Mouse (Mus musculus) CH12.LX (cell line): ENCODE measurements around the gene Cfap61. TPM values are rescaled to one million over a fixed set of nuclear protein-coding genes. Genes with fewer than 3 reads are reported as not detected.

Experiments
- DNase-seq: peaks from one replicate; pipeline ENCODE4 v3.0.0-alpha.2; 2013; ENCODE audit errors: extremely low read depth
- H3K27ac ChIP-seq: 2 replicates; pipeline ENCODE4 v1.5.1; 2012; ENCODE audit warnings: low read depth, mild to moderate bottlenecking, control low read depth, moderate library complexity; ENCODE audit not compliant: insufficient read depth
- H3K27me3 ChIP-seq: replicated peaks from 2 replicates; pipeline ENCODE3; 2012; ENCODE audit warnings: inconsistent platforms
- H3K36me3 ChIP-seq, 2 experiments: replicated peaks in 1 of 2; 2 replicates each; pipeline versions ENCODE3 to v1.6.1; 2012; ENCODE audit warnings: inconsistent platforms in 1 of 2, low read length in 1 of 2, mild to moderate bottlenecking in 1 of 2, mixed read lengths in 1 of 2, moderate library complexity in 1 of 2; ENCODE audit not compliant: control insufficient read depth in 1 of 2, insufficient read depth in 1 of 2
- H3K4me1 ChIP-seq, 2 experiments: 2 replicates each; pipeline ENCODE4 v1.6.1; 2012; ENCODE audit warnings: inconsistent platforms in 1 of 2, moderate library complexity in 1 of 2; ENCODE audit not compliant: insufficient read depth in 2 of 2, control insufficient read depth in 1 of 2
- H3K4me2 ChIP-seq: 2 replicates; pipeline ENCODE4 v1.6.1; 2012; ENCODE audit warnings: low read depth, mild to moderate bottlenecking, control low read depth; ENCODE audit not compliant: poor library complexity, insufficient read depth, severe bottlenecking
- H3K4me3 ChIP-seq, 3 experiments: fragments of 150-350 bp in 1 of 3; sonication (generic) in 1 of 3; replicated peaks in 1 of 3; 2 replicates each; pipeline versions ENCODE3 to v1.5.1; 2011 to 2012; ENCODE audit warnings: low read depth in 2 of 3, low read length in 2 of 3, mild to moderate bottlenecking in 2 of 3, moderate library complexity in 2 of 3, control low read depth in 1 of 3, improper control_type of control experiment in 1 of 3, inconsistent platforms in 1 of 3, mixed read lengths in 1 of 3; ENCODE audit not compliant: poor library complexity in 1 of 3
- H3K79me2 ChIP-seq: replicated peaks from 2 replicates; pipeline ENCODE4 v1.6.1; 2012; ENCODE audit warnings: mild to moderate bottlenecking, moderate library complexity; ENCODE audit not compliant: control insufficient read depth, poor library complexity, insufficient read depth, severe bottlenecking; ENCODE audit errors: extremely low read depth
- H3K9ac ChIP-seq: 2 replicates; pipeline ENCODE4 v1.6.1; 2012; ENCODE audit warnings: low read depth, mild to moderate bottlenecking, control low read depth, moderate library complexity; ENCODE audit not compliant: insufficient read depth
- H3K9me3 ChIP-seq: replicated peaks from 2 replicates; pipeline ENCODE3; 2012; ENCODE audit warnings: low read length, inconsistent platforms, mixed read lengths
- BHLHE40 ChIP-seq: IDR thresholded peaks from 2 replicates; pipeline ENCODE4 v1.6.1; 2011; ENCODE audit warnings: mild to moderate bottlenecking, low read depth, low read length, improper control_type of control experiment
- CHD2 ChIP-seq: IDR thresholded peaks from 2 replicates; pipeline ENCODE4 v1.6.1; 2011; ENCODE audit warnings: low read length, improper control_type of control experiment
- E2F4 ChIP-seq: IDR thresholded peaks from 2 replicates; pipeline ENCODE4 v1.6.1; 2011; ENCODE audit warnings: low read depth, low read length, improper control_type of control experiment; ENCODE audit not compliant: insufficient replicate concordance
- ELF1 ChIP-seq: IDR thresholded peaks from 2 replicates; pipeline ENCODE4 v1.6.1; 2014; ENCODE audit warnings: low read depth, mild to moderate bottlenecking, inconsistent platforms, low read length, improper control_type of control experiment
- GABPA ChIP-seq: IDR thresholded peaks from 2 replicates; pipeline ENCODE4 v1.6.1; 2012; ENCODE audit warnings: low read depth, low read length, improper control_type of control experiment, inconsistent platforms; ENCODE audit not compliant: insufficient replicate concordance
- HCFC1 ChIP-seq: IDR thresholded peaks from 2 replicates; pipeline ENCODE4 v1.6.1; 2012; ENCODE audit warnings: low read depth, mild to moderate bottlenecking, inconsistent platforms, low read length, improper control_type of control experiment
- IRF4 ChIP-seq: IDR thresholded peaks from 2 replicates; pipeline ENCODE4 v1.6.1; 2014; ENCODE audit warnings: low read depth, mild to moderate bottlenecking, inconsistent platforms, low read length, improper control_type of control experiment
- JUN ChIP-seq: IDR thresholded peaks from 2 replicates; pipeline ENCODE4 v1.6.1; 2011; ENCODE audit warnings: low read depth, mild to moderate bottlenecking, low read length, improper control_type of control experiment, moderate library complexity; ENCODE audit not compliant: insufficient read depth
- JUND ChIP-seq: conservative IDR thresholded peaks from 2 replicates; pipeline ENCODE4 v1.6.1; 2011; ENCODE audit warnings: low read depth, low read length, improper control_type of control experiment
- KAT2A ChIP-seq: IDR thresholded peaks from 2 replicates; pipeline ENCODE4 v1.6.1; 2012; ENCODE audit warnings: low read length, improper control_type of control experiment, inconsistent platforms; ENCODE audit not compliant: insufficient replicate concordance
- MAFK ChIP-seq: IDR thresholded peaks from 2 replicates; pipeline ENCODE4 v1.6.1; 2011; ENCODE audit warnings: low read length, improper control_type of control experiment; ENCODE audit not compliant: insufficient replicate concordance
- MAZ ChIP-seq: IDR thresholded peaks from 2 replicates; pipeline ENCODE4 v1.6.1; 2012; ENCODE audit warnings: low read depth, mild to moderate bottlenecking, inconsistent platforms, low read length, improper control_type of control experiment, moderate library complexity
- MEF2A ChIP-seq: IDR thresholded peaks from 2 replicates; pipeline ENCODE4 v1.6.1; 2014; ENCODE audit warnings: low read depth, mild to moderate bottlenecking, inconsistent platforms, low read length, improper control_type of control experiment, borderline replicate concordance
- NELFE ChIP-seq: IDR thresholded peaks from 2 replicates; pipeline ENCODE4 v1.6.1; 2011; ENCODE audit warnings: low read depth, low read length, improper control_type of control experiment
- POLR2A ChIP-seq: IDR thresholded peaks from 2 replicates; pipeline ENCODE4 v1.6.1; 2011; ENCODE audit warnings: low read depth, mild to moderate bottlenecking, improper control_type of control experiment, low read length
- RCOR1 ChIP-seq: conservative IDR thresholded peaks from 2 replicates; pipeline ENCODE4 v1.6.1; 2012; ENCODE audit warnings: low read depth, mild to moderate bottlenecking, inconsistent platforms, low read length, improper control_type of control experiment
- TBP ChIP-seq: conservative IDR thresholded peaks from 2 replicates; pipeline ENCODE4 v1.6.1; 2011; ENCODE audit warnings: low read depth, low read length, improper control_type of control experiment
- TCF12 ChIP-seq: IDR thresholded peaks from 2 replicates; pipeline ENCODE4 v1.6.1; 2014; ENCODE audit warnings: low read depth, mild to moderate bottlenecking, inconsistent platforms, low read length, improper control_type of control experiment
- USF1 ChIP-seq: IDR thresholded peaks from 2 replicates; pipeline ENCODE4 v1.6.1; 2014; ENCODE audit warnings: low read depth, mild to moderate bottlenecking, inconsistent platforms, low read length, improper control_type of control experiment
- ZC3H11A ChIP-seq: IDR thresholded peaks from 2 replicates; pipeline ENCODE4 v1.6.1; 2012; ENCODE audit warnings: low read depth, mild to moderate bottlenecking, inconsistent platforms, low read length, improper control_type of control experiment
- ZNF384 ChIP-seq: IDR thresholded peaks from 2 replicates; pipeline ENCODE4 v1.6.1; 2012; ENCODE audit warnings: low read depth, low read length, improper control_type of control experiment, inconsistent platforms
- dilution Hi-C: fragments of 300-500 bp; cut with MboI; formaldehyde crosslinking; loops from 2 replicates; pipeline ENCODE4 v1.14.3; 2020; ENCODE audit warnings: low sequenced_read_pairs; ENCODE audit not compliant: extremely low pct_unique_long_range_greater_than_20kb, extremely low pct_ligation_motif_present
- in situ Hi-C: fragments of 300-500 bp; cut with MboI; formaldehyde crosslinking; loops from 3 replicates; pipeline ENCODE4 v1.14.3; 2019; ENCODE audit warnings: low sequenced_read_pairs, low pct_ligation_motif_present, low pct_unique_long_range_greater_than_20kb, mixed read lengths
- polyA plus RNA-seq: library from polyadenylated mRNA; unstranded; fragments of >175 nt; gene quantifications from 2 replicates; pipeline ENCODE4 v1.2.1, GENCODE M21; 2012; ENCODE audit warnings: low read depth; ENCODE audit not compliant: insufficient read length
- total RNA-seq, 2 experiments: library from RNA; depleted of rRNA; stranded (reverse); fragments of 300-350 nt in 1 of 2; fragments of >200 nt in 1 of 2; gene quantifications; 2 replicates each; pipeline ENCODE4 v1.2.3; 2012 to 2014

Cfap61 gene
- total and polyA plus RNA-seq, 3 experiments = 0.34 TPM; not detected in 2

DNA sequence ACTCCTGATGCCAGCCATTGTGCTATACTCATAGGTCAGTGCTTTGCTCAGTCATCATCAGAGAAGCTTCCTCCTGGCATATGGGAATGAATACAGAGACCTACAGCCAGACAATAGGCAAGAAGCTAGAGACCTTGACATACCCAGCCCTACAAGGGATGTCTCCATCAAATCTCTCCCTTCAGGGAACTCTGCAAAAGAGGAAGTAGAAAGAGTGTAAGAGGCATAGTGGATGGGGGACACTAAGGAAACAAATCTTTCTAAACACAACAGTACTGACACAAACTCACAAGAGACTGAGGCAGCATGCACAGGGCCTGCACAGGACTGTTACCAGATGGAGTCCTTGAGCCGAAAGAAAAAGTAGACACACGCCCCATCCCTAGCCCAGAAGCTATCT lies 190.5 kb downstream of the Cfap61 start:
- dilution Hi-C loops = no loop called here
- H3K9me3 ChIP-seq = no peaks in the 10 kb centered on the region
- no peak for DNase-seq
- no peak for TF ChIP-seq TBP
- TF ChIP-seq JUN = no peak
- TF ChIP-seq MAFK = no peak
- no peak for TF ChIP-seq MAZ
- no peak for TF ChIP-seq RCOR1
- no peak for TF ChIP-seq JUND
- TF ChIP-seq ZC3H11A = no peak
- TF ChIP-seq CHD2 = no peak
- no peak for TF ChIP-seq MEF2A
- no peak for TF ChIP-seq BHLHE40
- TF ChIP-seq, all 38 proteins: peak for 0
- Histone ChIP-seq H3K79me2 (no peaks in the 10 kb centered on the region), H3K9ac (no peak overlapping the region), H3K4me1 (peaks cover 0 to 2% of the 10 kb centered on the region in 2 experiments; a peak in 1 of 4 replicates), H3K4me2 (no peak overlapping the region), H3K36me3 (no peaks in the 10 kb centered on the region), H3K4me3 (no peak overlapping the region), H3K27me3 (peaks cover 2% of the 10 kb centered on the region), H3K27ac (no peak overlapping the region)
- in situ Hi-C loops = no loop called here

- no peak for DNase-seq
- dilution Hi-C loops = no loop called here
- no peak overlapping the region for H3K4me3 ChIP-seq
These were observed 194.0 kb downstream of the Cfap61 start for GRCm38 (mm10) chr2:146128622-146129021.

GRCm38 (mm10) chr2:146130514-146130913 lies 195.9 kb downstream of the Cfap61 start:
- no peaks in the 10 kb centered on the region for H3K9me3 ChIP-seq
- H3K36me3 ChIP-seq = no peaks in the 10 kb centered on the region
- H3K79me2 ChIP-seq = no peaks in the 10 kb centered on the region
- H3K27me3 ChIP-seq = no peaks in the 10 kb centered on the region
- H3K4me3 ChIP-seq = no peak overlapping the region
- no peak overlapping the region for H3K4me2 ChIP-seq
- H3K9ac ChIP-seq = no peak overlapping the region
- TF ChIP-seq CHD2 (no peak), KAT2A (no peak), MAFK (no peak), HCFC1 (no peak), ELF1 (no peak), IRF4 (no peak), JUND (no peak), NELFE (no peak), MEF2A (no peak), BHLHE40 (no peak), GABPA (no peak), USF1 (no peak), RCOR1 (no peak), ZNF384 (no peak)
- DNase-seq = no peak
- dilution Hi-C loops (no loop called here), in situ Hi-C loops (no loop called here)
- H3K4me1 ChIP-seq = peaks cover 0 to 21% of the 10 kb centered on the region in 2 experiments; a peak in 2 of 4 replicates
- H3K27ac ChIP-seq = no peak overlapping the region

More at GRCm38 (mm10) chr2:146128622-146129021, 194.0 kb downstream of the Cfap61 start:
- in situ Hi-C loops = no loop called here
- no peaks in the 10 kb centered on the region for H3K79me2 ChIP-seq
- H3K27me3 ChIP-seq = no peaks in the 10 kb centered on the region
- H3K9me3 ChIP-seq = no peaks in the 10 kb centered on the region
- H3K36me3 ChIP-seq = no peaks in the 10 kb centered on the region
- H3K9ac ChIP-seq = no peak overlapping the region
- TF ChIP-seq E2F4 = no peak
- TF ChIP-seq JUND = no peak
- TF ChIP-seq POLR2A = no peak
- TF ChIP-seq TCF12 = no peak
- H3K4me1 ChIP-seq = peaks cover 0 to 17% of the 10 kb centered on the region in 2 experiments; a peak in 2 of 4 replicates
- no peak overlapping the region for H3K27ac ChIP-seq
- H3K4me2 ChIP-seq = no peak overlapping the region
